Mouse (Mus musculus) stomach, postnatal 0 days (tissue): ENCODE measurements around the gene Fyn. TPM values are rescaled to one million over a fixed set of nuclear protein-coding genes. Genes with fewer than 3 reads are reported as not detected.

Experiments
- ATAC-seq: fragments of 200-750 bp; cut with Nextera tagmentation; 2 replicates; pipeline ENCODE4 v1.8.0; 2017; ENCODE audit not compliant: low FRiP score, low TSS enrichment
- DNase-seq: peaks from one replicate; pipeline ENCODE4 v3.0.0-alpha.2; 2016; ENCODE audit warnings: low spot score
- H3K27ac ChIP-seq: fragments of 300-500 bp; sonication (generic); replicated peaks from 2 replicates; pipeline ENCODE4 v1.5.1; 2014; ENCODE audit warnings: mild to moderate bottlenecking, control low read depth
- H3K27me3 ChIP-seq: fragments of 300-500 bp; sonication (generic); 2 replicates; pipeline ENCODE4 v1.6.1; 2014; ENCODE audit warnings: low read length; ENCODE audit not compliant: control insufficient read depth, insufficient read depth
- H3K36me3 ChIP-seq: fragments of 300-500 bp; sonication (generic); 2 replicates; pipeline ENCODE4 v1.6.1; 2014; ENCODE audit warnings: low read length, mixed read lengths; ENCODE audit not compliant: control insufficient read depth, insufficient read depth
- H3K4me1 ChIP-seq: fragments of 300-500 bp; sonication (generic); replicated peaks from 2 replicates; pipeline ENCODE4 v1.6.1; 2014; ENCODE audit warnings: antibody characterized with exemption; ENCODE audit not compliant: control insufficient read depth, insufficient read depth
- H3K4me2 ChIP-seq: fragments of 300-500 bp; sonication (generic); replicated peaks from 2 replicates; pipeline ENCODE4 v1.6.1; 2014; ENCODE audit warnings: low read depth, mild to moderate bottlenecking, control low read depth, moderate library complexity
- H3K4me3 ChIP-seq: fragments of 300-500 bp; sonication (generic); 2 replicates; pipeline ENCODE4 v1.5.1; 2014; ENCODE audit warnings: low read depth, low read length, control low read depth
- H3K9ac ChIP-seq: fragments of 300-500 bp; sonication (generic); 2 replicates; pipeline ENCODE4 v1.6.1; 2014; ENCODE audit warnings: mild to moderate bottlenecking, low read length, control low read depth, mixed read lengths
- H3K9me3 ChIP-seq: fragments of 300-500 bp; sonication (generic); 2 replicates; pipeline ENCODE4 v1.6.1; 2016; ENCODE audit warnings: low read length; ENCODE audit not compliant: control insufficient read depth
- CTCF ChIP-seq: IDR thresholded peaks from 2 replicates; pipeline ENCODE4 v1.5.1; 2016; ENCODE audit warnings: antibody characterized with exemption, low read depth, mild to moderate bottlenecking, moderate library complexity
- EP300 ChIP-seq: optimal IDR thresholded peaks from 2 replicates; pipeline ENCODE3; 2016; ENCODE audit warnings: antibody characterized with exemption
- WGBS: fragments of 180-500 bp; shearing (Covaris S2); extraction: QIAGEN DNeasy Blood & Tissue Kit; methylation state at CpG from one replicate; pipeline ENCODE4 v1.1.7; 2014; 5-methylcytosine and 5-hydroxymethylcytosine counted together
- polyA plus RNA-seq: library from polyadenylated mRNA; unstranded; fragments of >200 nt; fragmentation: Nextera tagmentation; extraction: Ambion mirVana; gene quantifications from 2 replicates; pipeline ENCODE4 v1.2.1, GENCODE M21; 2015

Fyn gene
- polyA plus RNA-seq, 1 experiment from 2014 or later: 12.5 TPM

DNA sequence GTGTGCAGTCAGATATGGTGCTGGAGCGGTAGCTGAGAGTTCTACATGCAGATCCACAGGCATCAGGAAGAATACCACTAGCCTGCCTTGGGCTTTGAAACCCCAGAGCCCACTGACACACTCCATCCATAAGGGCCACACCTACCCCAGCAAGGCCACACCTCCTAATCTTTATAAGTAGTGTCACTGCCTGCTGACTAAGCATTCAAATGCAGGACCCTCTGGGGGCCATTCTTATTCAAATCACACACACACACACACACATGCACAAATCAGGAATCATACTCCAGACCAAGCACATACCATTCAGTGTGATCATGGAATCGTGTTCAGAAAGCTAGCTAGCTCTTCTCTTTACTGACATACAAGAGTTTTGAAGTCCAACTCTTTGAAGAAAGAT, 182.1 kb downstream of the Fyn start:
- 85% methylated on average over 2 of the region's 2 CpGs for WGBS
- TF ChIP-seq CTCF: no peak
- TF ChIP-seq EP300: no peak
- no peak for DNase-seq
- no peak overlapping the region for H3K27ac ChIP-seq
- no peak overlapping the region for H3K4me2 ChIP-seq
- H3K9ac ChIP-seq: no peak overlapping the region
- no peaks in the 10 kb centered on the region for H3K27me3 ChIP-seq
- no peaks in the 10 kb centered on the region for H3K36me3 ChIP-seq
- peaks cover 6% of the 10 kb centered on the region; the same call in 1 of the 2 replicates for H3K4me1 ChIP-seq
- no peaks in the 10 kb centered on the region for H3K9me3 ChIP-seq
- no peak overlapping the region for H3K4me3 ChIP-seq
- no peak for ATAC-seq

DNA sequence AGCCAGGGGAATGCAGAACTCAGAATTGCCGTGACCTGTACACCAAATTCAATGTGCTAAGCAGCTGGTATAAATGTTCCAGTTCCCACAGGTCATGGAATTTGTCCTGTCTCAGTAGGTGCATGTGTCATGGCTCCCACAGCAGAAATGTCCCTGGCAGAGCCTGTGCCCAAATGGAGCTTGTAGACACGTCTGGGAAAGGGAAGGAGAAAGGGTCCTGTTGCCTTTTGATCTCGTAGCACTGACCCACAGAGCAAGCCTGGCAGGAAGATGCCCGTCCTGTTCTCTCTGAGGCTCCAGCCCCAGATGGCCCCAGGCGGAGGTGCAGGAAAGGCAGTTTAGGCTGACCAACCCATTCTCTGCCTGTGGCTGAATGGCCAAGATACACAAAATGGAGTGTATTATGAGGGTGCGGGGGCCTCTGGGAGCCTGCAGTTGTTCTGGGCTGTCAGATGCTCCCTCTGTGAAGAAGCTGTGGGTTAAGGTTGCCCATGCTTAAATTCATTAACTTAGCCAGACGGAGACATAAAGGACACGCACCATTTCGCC, 183.1 kb downstream of the Fyn start:
- DNase-seq: no peak

DNA sequence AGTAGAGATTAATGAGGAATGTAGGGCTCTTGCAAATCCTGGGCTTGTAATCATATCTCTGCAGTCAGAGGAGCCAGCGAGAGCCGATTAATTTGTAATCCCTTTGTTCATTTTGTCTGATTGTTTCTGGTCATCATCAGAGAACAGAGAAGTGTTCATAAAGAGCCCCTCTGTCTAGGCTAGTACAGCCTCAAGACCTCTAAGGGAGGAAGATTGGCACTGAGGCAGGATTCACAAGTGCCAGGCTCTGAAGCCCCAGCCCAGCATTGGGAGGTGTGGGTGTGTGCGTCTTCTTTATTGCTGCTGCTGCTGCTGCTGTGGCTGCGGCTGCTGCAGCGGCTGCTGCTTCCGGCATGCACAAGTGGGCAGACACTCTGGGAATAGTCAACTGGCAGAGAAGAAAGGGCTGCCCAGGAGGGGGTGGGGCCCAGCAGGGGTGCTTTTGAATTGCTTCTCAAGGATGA, 183.7 kb downstream of the Fyn start:
- Histone ChIP-seq H3K4me2 (no peak overlapping the region), H3K4me1 (peaks cover 6% of the 10 kb centered on the region; the same call in 1 of the 2 replicates)
- WGBS: 26% methylated on average over 6 of the region's 6 CpGs

More for the DNA sequence above, 183.1 kb downstream of the Fyn start:
- H3K4me1 ChIP-seq: peaks cover 6% of the 10 kb centered on the region; the same call in 1 of the 2 replicates
- 70% methylated on average over 9 of the region's 9 CpGs for WGBS
- TF ChIP-seq EP300: no peak
- TF ChIP-seq CTCF: no peak
- no peak overlapping the region for H3K4me2 ChIP-seq
- H3K9ac ChIP-seq: no peak overlapping the region
- no peaks in the 10 kb centered on the region for H3K9me3 ChIP-seq
- ATAC-seq: no peak
- H3K36me3 ChIP-seq: no peaks in the 10 kb centered on the region
- H3K27ac ChIP-seq: peak overlapping the region; percentile 40; the same call in 1 of the 2 replicates
- H3K4me3 ChIP-seq: no peak overlapping the region
- no peaks in the 10 kb centered on the region for H3K27me3 ChIP-seq

DNA sequence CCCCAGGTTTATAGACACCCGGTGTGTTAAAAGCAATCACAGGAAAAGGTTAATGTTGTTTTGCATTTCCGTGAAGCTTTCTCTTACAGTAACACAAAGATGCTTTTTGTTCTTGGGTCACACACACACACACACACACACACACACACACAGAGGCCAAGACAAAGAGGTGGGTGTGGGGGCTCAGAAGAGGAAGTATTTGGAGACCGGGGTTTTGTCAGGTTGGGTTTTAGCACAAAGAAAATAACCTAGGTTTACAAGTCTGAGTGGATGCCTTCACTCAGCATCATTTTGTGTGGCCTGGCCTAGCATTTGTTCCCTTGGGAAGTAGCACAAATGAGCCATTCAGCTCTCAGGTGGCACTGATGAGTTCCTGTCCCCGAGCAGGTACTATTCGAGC, 184.2 kb downstream of the Fyn start:
- no peak for TF ChIP-seq EP300
- no peak for TF ChIP-seq CTCF
- Histone ChIP-seq H3K27me3 (no peaks in the 10 kb centered on the region), H3K9me3 (no peaks in the 10 kb centered on the region), H3K36me3 (no peaks in the 10 kb centered on the region), H3K9ac (no peak overlapping the region), H3K4me3 (no peak overlapping the region), H3K4me2 (no peak overlapping the region), H3K4me1 (peaks cover 6% of the 10 kb centered on the region; the same call in 1 of the 2 replicates), H3K27ac (no peak overlapping the region)
- WGBS: 53% methylated on average over 5 of the region's 5 CpGs
- DNase-seq (no peak), ATAC-seq (no peak)

More for the DNA sequence above, 183.7 kb downstream of the Fyn start:
- no peaks in the 10 kb centered on the region for H3K9me3 ChIP-seq
- H3K27ac ChIP-seq: peak overlapping the region; percentile 56; the same call in 1 of the 2 replicates
- no peaks in the 10 kb centered on the region for H3K36me3 ChIP-seq
- TF ChIP-seq EP300: no peak
- no peaks in the 10 kb centered on the region for H3K27me3 ChIP-seq
- no peak overlapping the region for H3K4me3 ChIP-seq
- ATAC-seq (no peak), DNase-seq (no peak)
- no peak overlapping the region; the same call in 1 of the 2 replicates for H3K9ac ChIP-seq

DNA sequence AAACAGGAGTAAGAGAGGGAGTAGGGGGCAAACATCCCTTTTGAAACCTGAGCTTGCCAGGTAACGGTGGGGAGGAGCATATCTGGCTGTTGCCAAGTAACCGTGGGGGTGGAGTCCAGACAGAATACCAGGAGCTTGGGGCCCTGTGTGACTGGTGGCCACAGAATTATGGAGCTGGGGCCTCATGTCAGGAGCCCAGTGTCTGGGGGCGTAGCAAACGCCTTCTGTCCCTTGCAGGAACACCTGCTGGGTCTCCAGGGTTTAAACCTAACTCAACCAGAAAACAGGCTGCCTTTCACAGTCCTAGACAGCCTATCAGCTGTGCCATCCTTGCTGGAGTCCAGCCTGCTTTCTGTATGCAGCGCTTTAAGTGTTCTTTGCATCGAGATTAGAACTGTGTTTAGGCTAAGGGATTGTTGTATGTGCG, 186.6 kb downstream of the Fyn start:
- Histone ChIP-seq H3K9me3 (no peaks in the 10 kb centered on the region), H3K9ac (no peak overlapping the region), H3K4me3 (no peak overlapping the region), H3K27me3 (no peaks in the 10 kb centered on the region), H3K36me3 (no peaks in the 10 kb centered on the region), H3K4me2 (no peak overlapping the region), H3K4me1 (peaks cover 6% of the 10 kb centered on the region), H3K27ac (peak overlapping the region; percentile 20)
- TF ChIP-seq EP300: no peak
- no peak for TF ChIP-seq CTCF
- WGBS: 32% methylated on average over 7 of the region's 7 CpGs
- DNase-seq (peak; percentile 72), ATAC-seq (peak; percentile 55; the same call in 1 of the 2 replicates)

DNA sequence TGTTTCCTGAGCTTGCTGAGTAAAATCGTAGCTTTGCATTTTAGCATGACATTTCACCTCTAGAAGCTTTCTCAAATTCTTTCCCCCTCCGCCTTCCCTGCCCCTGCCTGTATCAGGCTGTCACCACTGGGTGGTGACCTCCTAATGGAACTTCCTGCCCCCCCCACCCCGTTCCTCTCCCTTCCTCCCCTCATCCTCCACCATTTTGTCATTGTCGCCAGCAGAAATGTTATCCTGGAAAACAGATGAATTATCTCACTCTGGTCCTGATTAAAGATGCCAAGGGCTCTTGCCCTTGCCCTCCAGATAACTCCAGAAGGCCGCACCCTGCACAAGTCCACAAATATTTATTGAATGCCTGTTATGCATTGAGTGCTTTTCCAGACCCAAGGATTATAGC, 187.1 kb downstream of the Fyn start:
- ATAC-seq (0 out of 2 replicates have a peak, but pooled peaks have one; percentile 36), DNase-seq (no peak)
- no peak overlapping the region for H3K9ac ChIP-seq
- H3K4me2 ChIP-seq: no peak overlapping the region
- peaks cover 6% of the 10 kb centered on the region for H3K4me1 ChIP-seq
- no peak overlapping the region for H3K4me3 ChIP-seq
- H3K9me3 ChIP-seq: no peaks in the 10 kb centered on the region
- no peaks in the 10 kb centered on the region for H3K36me3 ChIP-seq
- 24% methylated on average over 5 of the region's 5 CpGs for WGBS
- TF ChIP-seq CTCF (peak; percentile 39), EP300 (no peak)
- H3K27ac ChIP-seq: peak overlapping the region; percentile 20
- H3K27me3 ChIP-seq: no peaks in the 10 kb centered on the region
